Mouse (Mus musculus): ENCODE measurements around the gene L3mbtl4. TPM values are rescaled to one million over a fixed set of nuclear protein-coding genes. Genes with fewer than 3 reads are reported as not detected.
A peak's percentile ranks its signal among the peaks of the same experiment; 100 is the strongest.
"Not testable (repeated sequence)": the region's sequence is repeated elsewhere in the genome, so short reads cannot be mapped to it uniquely, and the experiment has no call there.

The L3mbtl4 gene
- polyA plus RNA-seq, 1 experiment from 2014 or later = 1.1 TPM

GRCm38 (mm10) chr17:68332225-68332624 is 58.6 kb downstream of the L3mbtl4 start:
- DNase-seq (ENCODE audit: low spot score) = no peak
- Histone ChIP-seq H3K36me3 (ENCODE audit: control insufficient read depth, insufficient read depth, low read length) (no peaks in the 10 kb centered on the region), H3K27ac (ENCODE audit: low read depth) (no peak overlapping the region), H3K4me2 (ENCODE audit: low read length) (no peak overlapping the region), H3K9me3 (ENCODE audit: control insufficient read depth, low read length) (peaks cover 5% of the 10 kb centered on the region; the same call in 1 of the 2 replicates), H3K27me3 (replicated peaks; ENCODE audit: control insufficient read depth, insufficient read depth, low read length) (no peaks in the 10 kb centered on the region), H3K9ac (ENCODE audit: low read length) (no peak overlapping the region), H3K4me1 (replicated peaks; ENCODE audit: control insufficient read depth, insufficient read depth, low read length) (no peaks in the 10 kb centered on the region), H3K4me3 (ENCODE audit: low read depth, low read length) (no peak overlapping the region)
- no peak for ATAC-seq (replicated peaks; ENCODE audit: low FRiP score, low TSS enrichment, low read depth)
- 84% methylated on average over 5 of the region's 5 CpGs for WGBS

GRCm38 (mm10) chr17:68333382-68333781 is 59.8 kb downstream of the L3mbtl4 start:
- H3K36me3 ChIP-seq (ENCODE audit: control insufficient read depth, insufficient read depth, low read length) = no peaks in the 10 kb centered on the region
- DNase-seq (ENCODE audit: low spot score) (no peak), ATAC-seq (replicated peaks; ENCODE audit: low FRiP score, low TSS enrichment, low read depth) (peak; percentile 72)
- H3K4me1 ChIP-seq (replicated peaks; ENCODE audit: control insufficient read depth, insufficient read depth, low read length) = no peaks in the 10 kb centered on the region
- H3K4me3 ChIP-seq (ENCODE audit: low read depth, low read length) = no peak overlapping the region
- H3K9ac ChIP-seq (ENCODE audit: low read length) = no peak overlapping the region
- no peak overlapping the region for H3K27ac ChIP-seq (ENCODE audit: low read depth)
- H3K4me2 ChIP-seq (ENCODE audit: low read length) = no peak overlapping the region
- 52% methylated on average over 3 of the region's 3 CpGs for WGBS
- H3K27me3 ChIP-seq (replicated peaks; ENCODE audit: control insufficient read depth, insufficient read depth, low read length) = no peaks in the 10 kb centered on the region
- H3K9me3 ChIP-seq (ENCODE audit: control insufficient read depth, low read length) = peaks cover 5% of the 10 kb centered on the region; the same call in 1 of the 2 replicates

DNA sequence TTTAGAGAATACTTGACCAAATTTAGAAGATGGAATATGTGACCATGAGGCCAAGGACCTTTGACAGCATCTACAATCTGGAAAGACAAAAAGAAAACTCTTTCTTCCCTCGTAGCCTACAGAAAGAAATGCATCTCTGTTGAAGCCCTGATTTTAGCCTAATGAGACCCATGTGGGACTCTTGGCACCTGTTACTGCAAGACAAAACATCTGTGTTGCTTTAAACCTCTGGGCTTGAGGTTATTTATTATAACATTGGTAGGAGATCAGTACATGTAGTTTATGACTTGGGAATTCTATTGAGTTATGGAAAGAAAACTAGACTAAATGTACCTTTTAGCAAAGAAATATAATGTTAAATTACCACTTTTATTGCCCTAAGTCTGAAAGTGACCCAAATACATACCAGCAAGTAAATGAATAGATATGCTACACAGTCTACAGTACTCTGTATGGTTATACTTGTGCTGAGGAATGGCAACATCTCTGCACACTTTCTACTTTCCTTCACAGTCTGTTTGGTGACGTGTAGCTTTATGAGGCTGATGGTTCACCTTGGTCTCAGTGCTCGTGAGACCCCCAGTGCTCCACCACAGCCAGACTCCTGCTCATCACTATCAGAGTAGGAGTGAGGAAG is 65.4 kb downstream of the L3mbtl4 start:
- Histone ChIP-seq H3K9me3 (ENCODE audit: control insufficient read depth, low read length) (no peaks in the 10 kb centered on the region), H3K4me2 (ENCODE audit: low read length) (no peak overlapping the region), H3K36me3 (ENCODE audit: control insufficient read depth, insufficient read depth, low read length) (no peaks in the 10 kb centered on the region), H3K27me3 (replicated peaks; ENCODE audit: control insufficient read depth, insufficient read depth, low read length) (no peaks in the 10 kb centered on the region), H3K9ac (ENCODE audit: low read length) (no peak overlapping the region), H3K4me3 (ENCODE audit: low read depth, low read length) (no peak overlapping the region), H3K4me1 (replicated peaks; ENCODE audit: control insufficient read depth, insufficient read depth, low read length) (no peaks in the 10 kb centered on the region), H3K27ac (ENCODE audit: low read depth) (no peak overlapping the region)
- DNase-seq (ENCODE audit: low spot score) (no peak), ATAC-seq (replicated peaks; ENCODE audit: low FRiP score, low TSS enrichment, low read depth) (no peak)
- WGBS = 73% methylated on average over 3 of the region's 3 CpGs

DNA sequence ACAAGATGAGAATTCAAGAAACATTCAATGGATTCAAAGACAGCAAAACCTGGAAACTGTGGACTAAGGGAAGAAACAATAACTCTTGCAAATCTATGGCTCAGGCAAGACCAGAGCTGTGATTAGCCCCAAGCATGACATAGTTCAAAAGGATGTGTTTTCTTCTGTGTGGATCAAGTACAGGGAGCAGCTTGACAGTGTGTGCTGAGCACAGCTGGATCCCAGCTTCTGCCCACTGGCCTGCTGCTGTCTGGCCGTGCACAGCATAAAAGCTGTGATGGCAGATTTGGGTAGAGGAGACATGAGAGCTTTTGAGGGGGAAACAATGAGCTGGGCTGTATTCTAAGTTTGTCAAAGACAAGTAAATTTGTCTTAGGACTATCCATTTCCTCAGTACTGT is 84.1 kb downstream of the L3mbtl4 start:
- Histone ChIP-seq H3K4me3 (ENCODE audit: low read depth, low read length) (no peak overlapping the region), H3K4me2 (ENCODE audit: low read length) (no peak overlapping the region), H3K4me1 (replicated peaks; ENCODE audit: control insufficient read depth, insufficient read depth, low read length) (no peaks in the 10 kb centered on the region), H3K27me3 (replicated peaks; ENCODE audit: control insufficient read depth, insufficient read depth, low read length) (no peaks in the 10 kb centered on the region), H3K27ac (ENCODE audit: low read depth) (no peak overlapping the region), H3K9ac (ENCODE audit: low read length) (no peak overlapping the region), H3K36me3 (ENCODE audit: control insufficient read depth, insufficient read depth, low read length) (no peaks in the 10 kb centered on the region), H3K9me3 (ENCODE audit: control insufficient read depth, low read length) (no peaks in the 10 kb centered on the region)
- 54% methylated on average over 1 of the region's 1 CpGs for WGBS
- ATAC-seq (replicated peaks; ENCODE audit: low FRiP score, low TSS enrichment, low read depth) (no peak), DNase-seq (ENCODE audit: low spot score) (no peak)

DNA sequence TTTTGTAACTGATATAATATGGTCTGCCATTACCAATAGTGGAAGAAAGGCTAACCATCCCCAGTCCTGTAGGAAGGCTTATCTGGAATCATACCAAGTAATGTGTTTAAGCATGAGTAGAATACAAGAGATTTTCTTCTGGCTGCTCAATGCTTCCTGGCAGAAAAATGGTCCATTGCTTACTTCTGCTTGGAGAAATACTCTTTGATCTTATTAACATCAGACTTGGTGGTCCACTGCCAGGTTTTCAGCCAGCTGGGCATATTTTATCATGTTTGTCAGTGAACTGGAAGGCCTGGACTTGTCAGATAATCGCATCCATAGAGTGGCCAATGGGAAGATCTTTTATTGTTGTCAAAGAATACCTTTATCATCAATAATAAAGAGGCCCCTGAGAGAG is 97.5 kb downstream of the L3mbtl4 start:
- ATAC-seq (replicated peaks; ENCODE audit: low FRiP score, low TSS enrichment, low read depth) (no peak), DNase-seq (ENCODE audit: low spot score) (no peak)
- no peaks in the 10 kb centered on the region for H3K27me3 ChIP-seq (replicated peaks; ENCODE audit: control insufficient read depth, insufficient read depth, low read length)
- no peak overlapping the region for H3K4me3 ChIP-seq (ENCODE audit: low read depth, low read length)
- 94% methylated on average over 1 of the region's 1 CpGs for WGBS
- H3K27ac ChIP-seq (ENCODE audit: low read depth) = no peak overlapping the region
- no peak overlapping the region for H3K9ac ChIP-seq (ENCODE audit: low read length)
- 0 out of 2 replicates have a peak, but pooled peaks cover 3% of the 10 kb centered on the region for H3K9me3 ChIP-seq (ENCODE audit: control insufficient read depth, low read length)
- no peaks in the 10 kb centered on the region for H3K36me3 ChIP-seq (ENCODE audit: control insufficient read depth, insufficient read depth, low read length)
- H3K4me2 ChIP-seq (ENCODE audit: low read length) = no peak overlapping the region
- no peaks in the 10 kb centered on the region for H3K4me1 ChIP-seq (replicated peaks; ENCODE audit: control insufficient read depth, insufficient read depth, low read length)

DNA sequence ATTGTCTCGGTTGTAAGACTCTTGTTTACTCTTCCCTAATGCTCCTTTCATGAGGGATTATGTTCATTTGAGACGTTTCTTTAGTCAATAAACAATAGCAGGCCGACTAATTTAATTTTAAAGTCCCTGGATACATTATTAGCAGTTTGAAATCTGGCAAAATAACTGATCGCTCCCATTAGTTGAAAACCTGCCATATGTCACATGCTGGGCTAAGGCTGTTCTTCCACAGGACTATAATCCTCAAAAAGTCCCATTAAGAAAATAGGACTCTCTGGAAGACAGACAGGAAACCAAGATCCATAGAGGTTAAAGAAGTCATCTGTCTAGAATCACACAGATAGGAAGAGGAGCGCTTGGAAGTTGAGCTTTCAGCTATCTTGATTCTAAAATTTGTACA is 114.9 kb downstream of the L3mbtl4 start:
- no peak overlapping the region for H3K9ac ChIP-seq (ENCODE audit: low read length)
- no peaks in the 10 kb centered on the region for H3K4me1 ChIP-seq (replicated peaks; ENCODE audit: control insufficient read depth, insufficient read depth, low read length)
- no peaks in the 10 kb centered on the region for H3K27me3 ChIP-seq (replicated peaks; ENCODE audit: control insufficient read depth, insufficient read depth, low read length)
- no peak for ATAC-seq (replicated peaks; ENCODE audit: low FRiP score, low TSS enrichment, low read depth)
- no peak overlapping the region for H3K4me3 ChIP-seq (ENCODE audit: low read depth, low read length)
- H3K36me3 ChIP-seq (ENCODE audit: control insufficient read depth, insufficient read depth, low read length) = no peaks in the 10 kb centered on the region
- 55% methylated on average over 5 of the region's 5 CpGs for WGBS
- no peak for DNase-seq (ENCODE audit: low spot score)
- H3K4me2 ChIP-seq (ENCODE audit: low read length) = no peak overlapping the region
- no peaks in the 10 kb centered on the region for H3K9me3 ChIP-seq (ENCODE audit: control insufficient read depth, low read length)
- H3K27ac ChIP-seq (ENCODE audit: low read depth) = no peak overlapping the region

- Histone ChIP-seq H3K9me3 (ENCODE audit: control insufficient read depth, low read length) (no peaks in the 10 kb centered on the region), H3K27ac (ENCODE audit: low read depth) (no peak overlapping the region), H3K36me3 (ENCODE audit: control insufficient read depth, insufficient read depth, low read length) (no peaks in the 10 kb centered on the region), H3K4me3 (ENCODE audit: low read depth, low read length) (no peak overlapping the region), H3K4me1 (replicated peaks; ENCODE audit: control insufficient read depth, insufficient read depth, low read length) (no peaks in the 10 kb centered on the region), H3K9ac (ENCODE audit: low read length) (no peak overlapping the region), H3K27me3 (replicated peaks; ENCODE audit: control insufficient read depth, insufficient read depth, low read length) (no peaks in the 10 kb centered on the region), H3K4me2 (ENCODE audit: low read length) (no peak overlapping the region)
- DNase-seq (ENCODE audit: low spot score) (no peak), ATAC-seq (replicated peaks; ENCODE audit: low FRiP score, low TSS enrichment, low read depth) (no peak)
- 65% methylated on average over 1 of the region's 1 CpGs for WGBS
Observed at GRCm38 (mm10) chr17:68405993-68406392, 132.4 kb downstream of the L3mbtl4 start.

- H3K4me2 ChIP-seq (ENCODE audit: low read length); H3K27ac ChIP-seq (ENCODE audit: low read depth); DNase-seq (ENCODE audit: low spot score); H3K36me3 ChIP-seq (ENCODE audit: control insufficient read depth, insufficient read depth, low read length); ATAC-seq (replicated peaks; ENCODE audit: low FRiP score, low TSS enrichment, low read depth); H3K9ac ChIP-seq (ENCODE audit: low read length); H3K27me3 ChIP-seq (replicated peaks; ENCODE audit: control insufficient read depth, insufficient read depth, low read length); H3K4me3 ChIP-seq (ENCODE audit: low read depth, low read length); H3K4me1 ChIP-seq (replicated peaks; ENCODE audit: control insufficient read depth, insufficient read depth, low read length); H3K9me3 ChIP-seq (ENCODE audit: control insufficient read depth, low read length): not testable (repeated sequence)
- WGBS = 71% methylated on average over 1 of the region's 1 CpGs
Observed at GRCm38 (mm10) chr17:68407121-68407520, 133.5 kb downstream of the L3mbtl4 start.
